Mouse (Mus musculus): Measurements from ENCODE around the gene Tmem88.

DNA sequence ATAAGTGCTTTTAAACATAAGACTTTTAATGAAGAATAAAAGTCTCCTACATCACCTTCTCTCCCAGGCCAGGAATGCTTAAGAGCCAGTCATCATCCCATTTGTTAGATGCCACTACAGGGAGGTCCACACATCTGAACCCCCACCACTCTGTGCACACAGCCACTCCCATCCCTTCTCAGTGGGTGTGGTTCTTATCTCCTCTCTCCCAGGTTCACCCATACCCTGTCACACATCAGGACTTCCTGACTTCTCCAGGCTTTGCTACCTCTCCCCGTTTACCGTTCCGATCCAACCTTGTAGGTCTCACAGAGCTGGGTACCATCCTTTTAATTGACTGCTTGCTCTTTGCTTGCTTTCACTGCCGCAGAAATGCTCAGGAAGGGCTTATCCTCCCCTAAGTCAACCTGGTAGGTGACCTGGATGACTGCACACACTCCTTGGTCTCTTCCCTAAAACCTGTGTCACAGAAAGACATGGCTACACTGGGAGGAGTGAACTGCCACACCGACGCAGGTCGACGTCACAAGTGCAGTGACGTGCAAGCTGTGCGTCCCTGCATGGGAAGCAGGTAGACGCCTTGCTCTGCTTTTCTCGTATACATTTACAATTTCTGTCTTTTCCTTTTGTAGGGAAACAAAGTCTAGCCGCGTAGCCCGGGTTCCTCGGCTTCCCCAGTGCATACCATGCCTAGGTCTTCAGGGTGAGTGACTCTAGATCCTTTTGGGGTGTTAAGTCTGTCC is 24.6 kb downstream of the Tmem88 start:
- no peak for TF ChIP-seq CTCF (IDR thresholded peaks at IDR 0.05; ENCODE audit: low read depth, low read length)
- TF ChIP-seq POLR2A (IDR thresholded peaks at IDR 0.05; ENCODE audit: extremely low read depth, insufficient read depth, low read length) = no peak
